Mouse (Mus musculus) MN1 (cell line): Measurements from ENCODE around the gene 1700029F12Rik.

ENCODE experiments used
- DNase-seq: peaks from one replicate; pipeline ENCODE4 v3.0.0-alpha.2; 2016; ENCODE audit warnings: low spot score

The 1700029F12Rik gene

GRCm38 (mm10) chr13:97021906-97022305 lies 12.3 kb downstream of the 1700029F12Rik start:
- no peak for DNase-seq

- DNase-seq: no peak
These were observed 14.0 kb downstream of the 1700029F12Rik start for GRCm38 (mm10) chr13:97020122-97020521.

GRCm38 (mm10) chr13:97017711-97018110 lies 16.5 kb downstream of the 1700029F12Rik start:
- no peak for DNase-seq

GRCm38 (mm10) chr13:97014366-97014765 lies 19.8 kb downstream of the 1700029F12Rik start:
- no peak for DNase-seq

- DNase-seq: peak; percentile 52
These were observed 25.7 kb downstream of the 1700029F12Rik start for GRCm38 (mm10) chr13:97008266-97009153.

GRCm38 (mm10) chr13:97007501-97008265 lies 26.5 kb downstream of the 1700029F12Rik start:
- DNase-seq: peak; percentile 26

GRCm38 (mm10) chr13:97006784-97007183 lies 27.4 kb downstream of the 1700029F12Rik start:
- no peak for DNase-seq

GRCm38 (mm10) chr13:96997080-96997479 lies 37.1 kb downstream of the 1700029F12Rik start:
- no peak for DNase-seq

- no peak for DNase-seq
These were observed 38.9 kb downstream of the 1700029F12Rik start for GRCm38 (mm10) chr13:96995243-96995642.

- no peak for DNase-seq
These were observed 40.7 kb downstream of the 1700029F12Rik start for GRCm38 (mm10) chr13:96993291-96993989.

- no peak for DNase-seq
These were observed 43.4 kb downstream of the 1700029F12Rik start for GRCm38 (mm10) chr13:96990561-96991265.

- DNase-seq: no peak
These were observed 44.1 kb downstream of the 1700029F12Rik start for GRCm38 (mm10) chr13:96990045-96990444.

- no peak for DNase-seq
These were observed 45.0 kb downstream of the 1700029F12Rik start for GRCm38 (mm10) chr13:96989129-96989528.

- no peak for DNase-seq
These were observed 48.4 kb downstream of the 1700029F12Rik start for GRCm38 (mm10) chr13:96985599-96986275.

- no peak for DNase-seq
These were observed 49.5 kb downstream of the 1700029F12Rik start for GRCm38 (mm10) chr13:96984688-96985087.

- DNase-seq: no peak
These were observed 50.7 kb downstream of the 1700029F12Rik start for GRCm38 (mm10) chr13:96983251-96984126.

GRCm38 (mm10) chr13:96980561-96980960 lies 53.6 kb downstream of the 1700029F12Rik start:
- no peak for DNase-seq

- no peak for DNase-seq
These were observed 57.1 kb downstream of the 1700029F12Rik start for GRCm38 (mm10) chr13:96976986-96977595.

GRCm38 (mm10) chr13:96973318-96973717 lies 60.8 kb downstream of the 1700029F12Rik start:
- DNase-seq: no peak
